Mouse (Mus musculus) liver, postnatal 0 days (tissue): ENCODE results near the gene Spp2.

Source experiments
- CTCF ChIP-seq: sonication (generic); IDR thresholded peaks from 2 replicates; pipeline ENCODE4 v1.5.1; 2016; ENCODE audit warnings: antibody characterized with exemption, low read depth
- EP300 ChIP-seq: IDR thresholded peaks from 2 replicates; pipeline ENCODE4 v1.6.1; 2016; ENCODE audit warnings: antibody characterized with exemption, low read depth, mild to moderate bottlenecking

- TF ChIP-seq CTCF (no peak), EP300 (no peak)
Measured at GRCm38 (mm10) chr1:88450668-88451067, 43.9 kb downstream of the Spp2 start.
